Mouse (Mus musculus) lung, embryonic 14.5 days (tissue): ENCODE results near the gene Ccne1. TPM values are rescaled to one million over a fixed set of nuclear protein-coding genes. Genes with fewer than 3 reads are reported as not detected.

Experiments
- ATAC-seq: fragments of 200-750 bp; cut with Nextera tagmentation; 2 replicates; pipeline ENCODE4 v1.8.0; 2017; ENCODE audit warnings: mild to moderate bottlenecking, moderate TSS enrichment, moderate library complexity; ENCODE audit not compliant: insufficient read depth
- DNase-seq: peaks from one replicate; pipeline ENCODE4 v3.0.0-alpha.2; 2015
- H3K27ac ChIP-seq: fragments of 300-500 bp; sonication (generic); 2 replicates; pipeline ENCODE4 v1.5.1; 2014; ENCODE audit warnings: low read depth, mild to moderate bottlenecking, moderate library complexity
- H3K27me3 ChIP-seq: fragments of 300-500 bp; sonication (generic); 2 replicates; pipeline ENCODE4 v1.6.1; 2014; ENCODE audit warnings: low read length, control low read depth; ENCODE audit not compliant: insufficient read depth
- H3K36me3 ChIP-seq: fragments of 300-500 bp; sonication (generic); 2 replicates; pipeline ENCODE4 v1.6.1; 2014; ENCODE audit warnings: control low read depth; ENCODE audit not compliant: insufficient read depth
- H3K4me1 ChIP-seq: fragments of 300-500 bp; sonication (generic); 2 replicates; pipeline ENCODE4 v1.6.1; 2014; ENCODE audit warnings: antibody characterized with exemption, control low read depth; ENCODE audit not compliant: insufficient read depth
- H3K4me2 ChIP-seq: fragments of 300-500 bp; sonication (generic); 2 replicates; pipeline ENCODE4 v1.6.1; 2014; ENCODE audit warnings: mild to moderate bottlenecking
- H3K4me3 ChIP-seq: fragments of 300-500 bp; sonication (generic); 2 replicates; pipeline ENCODE4 v1.5.1; 2014; ENCODE audit warnings: low read depth, low read length
- H3K9ac ChIP-seq: fragments of 300-500 bp; sonication (generic); 2 replicates; pipeline ENCODE4 v1.6.1; 2014
- H3K9me3 ChIP-seq: fragments of 300-500 bp; sonication (generic); 2 replicates; pipeline ENCODE4 v1.6.1; 2016; ENCODE audit warnings: low read depth, low read length, control low read depth
- CTCF ChIP-seq: IDR thresholded peaks from 2 replicates; pipeline ENCODE4 v1.5.1; 2016; ENCODE audit warnings: antibody characterized with exemption, low read depth
- WGBS: fragments of 180-500 bp; shearing (Covaris S2); extraction: QIAGEN DNeasy Blood & Tissue Kit; methylation state at CpG from one replicate; pipeline ENCODE4 v1.1.7; 2014; 5-methylcytosine and 5-hydroxymethylcytosine counted together
- polyA plus RNA-seq: library from polyadenylated mRNA; unstranded; fragments of >200 nt; fragmentation: Nextera tagmentation; extraction: Ambion mirVana; gene quantifications from 2 replicates; pipeline ENCODE4 v1.2.1, GENCODE M21; 2014

Gene Ccne1
- polyA plus RNA-seq, 1 experiment from 2014 or later, result 79.8 TPM

- DNase-seq (no peak), ATAC-seq (no peak)
- no peaks in the 10 kb centered on the region for H3K9me3 ChIP-seq
- H3K4me2 ChIP-seq, result no peak overlapping the region
- no peaks in the 10 kb centered on the region for H3K4me1 ChIP-seq
- no peak for TF ChIP-seq CTCF
- H3K27ac ChIP-seq, result no peak overlapping the region
- no peak overlapping the region for H3K4me3 ChIP-seq
- H3K27me3 ChIP-seq, result no peaks in the 10 kb centered on the region
- WGBS, result 76% methylated on average over 9 of the region's 9 CpGs
- no peaks in the 10 kb centered on the region for H3K36me3 ChIP-seq
- no peak overlapping the region for H3K9ac ChIP-seq
Measured at GRCm38 (mm10) chr7:38054246-38054645, 53.1 kb downstream of the Ccne1 start.

Other genes starting within 250 kb of the Ccne1 start
- gene Uri1, start 84.0 kb downstream of the Ccne1 start, polyA plus RNA-seq, result 65.1 and 65.7 TPM in 2 replicates
- gene 1600014C10Rik, start 75.7 kb upstream of the Ccne1 start, polyA plus RNA-seq, result 15.0 and 15.1 TPM in 2 replicates
- 4.5 and 4.7 TPM in 2 replicates for gene Plekhf1, start 120.5 kb upstream of the Ccne1 start, polyA plus RNA-seq
- gene Pop4, start 163.9 kb upstream of the Ccne1 start, polyA plus RNA-seq, result 70.0 and 72.2 TPM in 2 replicates